Mouse (Mus musculus): ENCODE data around the gene Haus4. TPM values are rescaled to one million over a fixed set of nuclear protein-coding genes. Genes with fewer than 3 reads are reported as not detected.

Gene Haus4
- total RNA-seq, 1 experiment = 24.5 TPM

GRCm38 (mm10) chr14:54492345-54493131 lies 61.9 kb downstream of the Haus4 start:
- DNase-seq (ENCODE audit: low read depth, low spot score) = peak; percentile 81
- no peak for TF ChIP-seq HCFC1 (IDR thresholded peaks at IDR 0.05; ENCODE audit: borderline replicate concordance, insufficient read depth, low read length)
- TF ChIP-seq ZNF384 (IDR thresholded peaks at IDR 0.05; ENCODE audit: low read depth, low read length) = no peak
- no peak for TF ChIP-seq CHD2 (IDR thresholded peaks at IDR 0.05; ENCODE audit: low read depth, low read length)
- no peak for TF ChIP-seq ZC3H11A (IDR thresholded peaks at IDR 0.05; ENCODE audit: borderline replicate concordance, low read depth, low read length)
- TF ChIP-seq MAFK (IDR thresholded peaks at IDR 0.05; ENCODE audit: insufficient read depth, low read depth, low read length) = no peak
- H3K4me1 ChIP-seq (ENCODE audit: control insufficient read depth in 2 of 2, insufficient read depth in 2 of 2, low read length in 2 of 2, poor library complexity in 1 of 2) = no peaks in the 10 kb centered on the region
- no peak overlapping the region for H3K27ac ChIP-seq (ENCODE audit: insufficient read depth, low read depth, low read length, poor library complexity, severe bottlenecking)
- H3K9me3 ChIP-seq (ENCODE audit: control insufficient read depth, insufficient read depth, low read depth, low read length) = no peaks in the 10 kb centered on the region
- no peak overlapping the region for H3K4me3 ChIP-seq (ENCODE audit: insufficient read depth in 1 of 2, low read depth in 1 of 2, low read length in 2 of 2, poor library complexity in 1 of 2, severe bottlenecking in 1 of 2)
- H3K36me3 ChIP-seq (ENCODE audit: control insufficient read depth, insufficient read depth, low read length, poor library complexity, severe bottlenecking) = no peaks in the 10 kb centered on the region
- in situ Hi-C loops (cut with MboI; ENCODE audit: low sequenced_read_pairs in 2 of 2, unreplicated experiment in 2 of 2) = loop anchor here (25.0 kb wide), 2 partner anchors 105 to 430 kb away; no protein-coding TSS in a partner anchor
- H3K9ac ChIP-seq (ENCODE audit: insufficient read depth, low read depth, low read length, poor library complexity, severe bottlenecking) = no peak overlapping the region

Other genes with a start within 250 kb of the Haus4 start
- 28.7 and 62.5 TPM in 2 replicates for gene Oxa1l, start 193.8 kb downstream of the Haus4 start, total RNA-seq (2012; rRNA removed)
- 93.1 and 310 TPM in 2 replicates for gene Slc7a7, start 136.8 kb downstream of the Haus4 start, total RNA-seq (2012; rRNA removed)
- gene Mrpl52, start 127.7 kb downstream of the Haus4 start, total RNA-seq (2012; rRNA removed) = 137 and 272 TPM in 2 replicates
- 29.8 and 67.3 TPM in 2 replicates for gene Mmp14, start 123.0 kb downstream of the Haus4 start, total RNA-seq (2012; rRNA removed)
- gene Lrp10, start 90.5 kb downstream of the Haus4 start, total RNA-seq (2012; rRNA removed) = 20.8 and 48.1 TPM in 2 replicates
- 0.85 and 1.4 TPM in 2 replicates for gene Rem2, start 78.5 kb downstream of the Haus4 start, total RNA-seq (2012; rRNA removed)
- 71.4 and 96.2 TPM in 2 replicates for gene Prmt5, start 37.1 kb downstream of the Haus4 start, total RNA-seq (2012; rRNA removed)
- gene Ajuba, start 22.9 kb upstream of the Haus4 start, total RNA-seq (2012; rRNA removed) = 65.1 and 94.1 TPM in 2 replicates
- 4.8 and 6.4 TPM in 2 replicates for gene 4931414P19Rik, start 51.4 kb upstream of the Haus4 start, total RNA-seq (2012; rRNA removed)
- 202 and 317 TPM in 2 replicates for gene Psmb5, start 63.4 kb upstream of the Haus4 start, total RNA-seq (2012; rRNA removed)
- gene Psmb11, start 66.8 kb upstream of the Haus4 start, total RNA-seq (2012; rRNA removed) = 0.11 TPM in 1 of 2 replicates, not detected in the other
- not detected in 2 replicates for gene Gm17606, start 86.3 kb upstream of the Haus4 start, total RNA-seq (2012; rRNA removed)
- 3.2 and 6.3 TPM in 2 replicates for gene Cdh24, start 86.7 kb upstream of the Haus4 start, total RNA-seq (2012; rRNA removed)
- 26.7 and 34.3 TPM in 2 replicates for gene 1700123O20Rik, start 131.6 kb upstream of the Haus4 start, total RNA-seq (2012; rRNA removed)
- gene Acin1, start 132.3 kb upstream of the Haus4 start, total RNA-seq (2012; rRNA removed) = 121 and 196 TPM in 2 replicates
- 0.09 and 0.26 TPM in 2 replicates for gene Gm29776, start 144.2 kb upstream of the Haus4 start, total RNA-seq (2012; rRNA removed)
- 0.26 TPM in 1 of 2 replicates, not detected in the other for gene Cebpe, start 157.6 kb upstream of the Haus4 start, total RNA-seq (2012; rRNA removed)
- gene Slc7a8, start 227.3 kb upstream of the Haus4 start, total RNA-seq (2012; rRNA removed) = 0.36 and 0.48 TPM in 2 replicates

Measured in ES-E14 (cell line).